Mouse (Mus musculus) left cerebral cortex, adult 11 months (tissue): ENCODE data around the gene Vps37b.

Source experiments
- DNase-seq: peaks from one replicate; pipeline ENCODE4 v3.0.0; 2022; ENCODE audit warnings: low spot score

The Vps37b gene

GRCm38 (mm10) chr5:124001274-124001673 is 30.8 kb downstream of the Vps37b start:
- no peak for DNase-seq

- DNase-seq: peak; percentile 83
These were observed 31.2 kb downstream of the Vps37b start for GRCm38 (mm10) chr5:124000824-124001223.

DNA sequence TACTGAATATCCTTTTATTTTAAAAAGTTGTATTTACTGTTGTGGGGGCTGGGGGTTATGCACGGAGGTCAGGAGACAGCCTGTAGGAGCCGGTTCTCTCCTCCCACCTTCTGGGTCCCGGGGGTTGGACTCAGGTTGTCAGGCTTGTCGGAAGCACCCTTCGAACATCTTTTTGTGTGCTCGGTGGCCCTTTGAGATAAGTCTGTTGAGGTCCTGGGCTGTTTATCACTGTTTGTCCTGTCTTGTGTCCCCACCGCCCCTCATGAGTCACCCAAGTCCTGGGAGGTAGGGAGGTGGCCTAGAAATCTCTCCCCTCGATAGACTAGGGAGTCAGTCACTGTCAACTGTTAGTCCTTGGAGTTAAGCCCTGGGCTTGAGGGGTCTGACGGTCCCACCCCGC is 33.7 kb downstream of the Vps37b start:
- no peak for DNase-seq

DNA sequence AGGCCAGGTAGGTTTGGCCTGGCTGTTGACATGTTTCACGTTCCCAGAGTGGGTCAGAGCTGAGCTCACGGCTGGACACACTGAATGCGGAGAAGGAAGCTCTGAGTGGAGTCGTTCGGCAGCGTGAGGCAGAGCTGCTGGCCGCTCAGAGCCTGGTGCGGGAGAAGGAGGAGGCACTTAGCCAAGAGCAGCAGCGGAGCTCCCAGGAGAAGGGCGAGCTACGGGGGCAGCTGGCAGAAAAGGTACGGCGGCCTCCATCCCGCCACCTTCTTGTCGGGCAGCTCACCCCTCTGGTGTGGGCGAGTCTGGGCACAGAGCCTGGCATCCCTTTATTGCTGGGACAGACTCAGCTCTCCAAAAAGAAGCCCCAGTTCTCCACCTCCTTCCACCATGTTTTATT is 34.3 kb downstream of the Vps37b start:
- no peak for DNase-seq

GRCm38 (mm10) chr5:123997211-123997751 is 34.8 kb downstream of the Vps37b start:
- no peak for DNase-seq

DNA sequence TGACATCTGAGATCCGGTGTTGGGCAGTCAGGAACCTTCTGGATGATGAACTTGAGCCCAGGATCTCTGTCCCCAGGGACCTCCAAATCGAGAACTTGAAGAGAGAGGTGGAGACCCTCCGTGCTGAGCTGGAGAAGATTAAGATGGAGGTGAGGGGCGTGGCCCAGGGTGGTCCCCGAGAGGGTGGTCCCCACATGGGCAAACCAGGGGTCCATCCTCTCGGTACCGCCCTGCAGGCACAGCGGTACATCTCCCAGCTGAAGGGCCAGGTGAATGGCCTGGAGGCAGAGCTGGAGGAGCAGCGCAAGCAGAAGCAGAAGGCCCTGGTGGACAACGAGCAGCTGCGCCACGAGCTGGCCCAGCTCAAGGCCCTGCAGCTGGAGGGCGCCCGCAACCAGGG is 35.4 kb downstream of the Vps37b start:
- no peak for DNase-seq

DNA sequence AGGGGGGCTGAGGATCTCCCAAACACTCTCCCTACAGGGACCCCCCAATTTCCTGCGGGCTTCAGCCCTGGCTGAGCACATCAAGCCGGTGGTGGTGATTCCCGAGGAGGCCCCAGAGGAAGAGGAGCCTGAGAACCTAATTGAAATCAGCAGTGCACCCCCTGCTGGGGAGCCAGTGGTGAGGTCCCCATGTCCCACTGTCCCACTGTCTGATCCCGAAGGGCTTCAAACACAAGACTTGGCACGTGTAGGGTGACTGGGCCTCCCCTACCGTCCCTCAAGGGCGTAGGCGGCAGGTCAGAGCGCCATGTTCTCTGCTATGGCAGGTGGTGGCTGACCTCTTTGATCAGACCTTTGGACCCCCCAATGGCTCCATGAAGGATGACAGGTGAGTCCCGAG is 35.9 kb downstream of the Vps37b start:
- DNase-seq: no peak

DNA sequence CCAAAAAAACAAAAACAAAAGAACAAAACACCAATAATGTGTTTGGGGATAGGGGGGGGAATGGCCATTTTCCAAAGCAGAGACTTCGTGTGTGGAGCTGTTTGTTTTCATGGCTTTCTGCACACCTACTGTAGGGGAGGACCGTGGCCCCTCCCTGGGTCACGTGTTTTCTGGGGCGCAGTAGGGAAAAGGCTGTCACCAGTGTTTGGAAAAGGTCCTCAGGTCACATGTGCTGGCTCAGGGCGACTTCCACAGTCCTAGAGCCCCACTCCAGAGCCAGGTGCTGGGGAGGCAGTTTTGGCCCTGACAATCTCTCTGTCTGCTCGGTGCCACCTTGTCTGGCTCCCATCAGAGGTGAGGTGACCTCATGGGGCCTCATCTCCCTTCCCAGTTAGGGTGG is 36.7 kb downstream of the Vps37b start:
- DNase-seq: no peak

DNA sequence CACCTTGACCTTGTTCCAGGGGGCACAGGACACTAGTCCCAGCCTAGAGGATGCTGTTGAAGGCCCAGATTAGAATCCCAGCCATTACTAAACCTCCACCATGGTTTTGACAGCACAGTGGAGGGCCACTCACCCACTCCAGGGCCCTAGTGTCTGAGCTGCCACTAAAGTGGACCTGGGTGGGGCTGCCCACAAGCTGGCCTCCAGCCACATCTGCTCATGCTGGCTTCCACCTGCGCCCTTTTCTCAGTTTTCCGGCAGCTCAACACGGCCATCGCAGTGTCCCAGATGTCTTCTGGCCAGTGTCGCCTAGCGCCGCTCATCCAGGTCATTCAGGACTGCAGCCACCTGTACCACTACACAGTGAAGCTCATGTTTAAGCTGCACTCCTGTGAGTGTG is 37.6 kb downstream of the Vps37b start:
- no peak for DNase-seq

DNA sequence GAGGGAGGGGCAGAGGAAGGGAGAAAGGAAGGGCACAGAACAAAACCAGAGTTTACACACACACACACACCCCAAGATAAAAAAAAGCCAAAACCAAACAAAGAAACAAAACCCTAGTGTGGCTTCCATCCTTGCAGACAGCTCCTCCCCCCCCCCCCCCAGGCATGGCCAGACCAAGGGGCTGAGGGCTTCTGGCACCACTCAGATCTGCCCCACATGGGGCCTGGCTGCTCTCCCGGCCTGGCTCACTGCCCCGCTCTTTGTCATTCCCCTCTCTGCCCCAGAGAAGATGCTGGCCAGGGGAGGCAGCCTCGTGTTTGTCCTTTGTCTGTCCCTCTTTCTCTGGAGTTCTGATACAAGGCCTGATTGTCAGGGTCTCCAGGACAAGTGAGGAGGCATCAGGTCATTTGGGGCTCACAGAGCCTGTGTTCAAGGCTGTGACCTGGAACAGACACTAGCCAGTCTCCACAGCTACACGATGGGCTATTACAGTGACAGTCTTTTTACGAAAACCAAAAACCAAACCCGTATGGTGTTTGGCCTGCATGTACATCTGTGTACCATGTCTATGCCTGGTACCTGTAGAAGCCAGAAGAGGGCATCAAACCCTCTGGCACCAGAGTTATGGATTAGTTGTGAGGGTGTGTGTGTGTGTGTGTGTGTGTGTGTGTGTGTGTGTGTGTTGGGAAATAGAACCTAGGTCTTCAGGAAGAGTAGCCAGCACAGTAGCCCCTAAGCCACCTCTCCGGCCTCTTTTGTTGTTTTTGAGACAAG is 38.6 kb downstream of the Vps37b start:
- DNase-seq: peak; percentile 84

DNA sequence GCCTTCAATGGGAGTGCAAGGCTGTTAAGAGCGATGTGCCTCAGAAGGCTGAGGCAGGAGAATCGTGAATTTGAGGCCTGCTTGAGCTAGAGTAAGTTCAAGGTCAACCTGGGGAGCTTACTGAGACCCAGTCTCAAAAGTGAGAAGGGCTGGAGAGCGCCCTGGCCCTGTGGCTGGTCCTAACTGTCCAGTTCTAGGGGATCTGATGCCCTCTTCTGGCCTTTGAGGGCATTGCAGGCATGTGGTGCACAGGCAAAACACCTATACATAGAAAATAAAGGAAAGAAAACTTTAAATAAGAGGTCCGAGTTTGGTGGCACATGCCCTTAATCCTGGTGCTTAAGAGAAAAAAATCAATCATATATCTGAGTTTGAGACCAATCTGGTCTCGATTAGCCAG is 39.3 kb downstream of the Vps37b start:
- peak; percentile 79 for DNase-seq

DNA sequence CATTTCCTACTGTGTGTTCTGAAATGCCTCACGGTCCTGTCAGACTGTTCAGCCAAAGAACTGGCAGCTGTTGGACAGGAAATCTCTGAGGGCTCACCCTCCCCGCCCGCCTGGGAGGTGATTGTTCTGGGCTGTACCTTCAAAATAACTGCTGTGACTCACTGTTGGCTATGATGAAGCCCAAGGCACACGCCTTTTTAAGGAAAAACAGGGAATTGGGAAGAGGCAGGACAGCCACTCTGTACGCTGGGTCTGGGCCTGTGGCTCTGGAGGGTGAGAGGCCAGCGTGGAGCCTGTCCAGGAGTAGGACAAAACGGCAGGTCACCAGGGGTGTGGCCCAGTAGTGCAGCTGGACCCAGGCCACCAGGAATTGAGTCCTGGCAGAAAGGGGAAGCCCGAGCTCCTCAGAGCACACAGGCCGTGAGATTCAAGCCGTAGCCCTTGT is 39.9 kb downstream of the Vps37b start:
- DNase-seq: no peak

- DNase-seq: no peak
These were observed 40.7 kb downstream of the Vps37b start for GRCm38 (mm10) chr5:123991321-123991720.

DNA sequence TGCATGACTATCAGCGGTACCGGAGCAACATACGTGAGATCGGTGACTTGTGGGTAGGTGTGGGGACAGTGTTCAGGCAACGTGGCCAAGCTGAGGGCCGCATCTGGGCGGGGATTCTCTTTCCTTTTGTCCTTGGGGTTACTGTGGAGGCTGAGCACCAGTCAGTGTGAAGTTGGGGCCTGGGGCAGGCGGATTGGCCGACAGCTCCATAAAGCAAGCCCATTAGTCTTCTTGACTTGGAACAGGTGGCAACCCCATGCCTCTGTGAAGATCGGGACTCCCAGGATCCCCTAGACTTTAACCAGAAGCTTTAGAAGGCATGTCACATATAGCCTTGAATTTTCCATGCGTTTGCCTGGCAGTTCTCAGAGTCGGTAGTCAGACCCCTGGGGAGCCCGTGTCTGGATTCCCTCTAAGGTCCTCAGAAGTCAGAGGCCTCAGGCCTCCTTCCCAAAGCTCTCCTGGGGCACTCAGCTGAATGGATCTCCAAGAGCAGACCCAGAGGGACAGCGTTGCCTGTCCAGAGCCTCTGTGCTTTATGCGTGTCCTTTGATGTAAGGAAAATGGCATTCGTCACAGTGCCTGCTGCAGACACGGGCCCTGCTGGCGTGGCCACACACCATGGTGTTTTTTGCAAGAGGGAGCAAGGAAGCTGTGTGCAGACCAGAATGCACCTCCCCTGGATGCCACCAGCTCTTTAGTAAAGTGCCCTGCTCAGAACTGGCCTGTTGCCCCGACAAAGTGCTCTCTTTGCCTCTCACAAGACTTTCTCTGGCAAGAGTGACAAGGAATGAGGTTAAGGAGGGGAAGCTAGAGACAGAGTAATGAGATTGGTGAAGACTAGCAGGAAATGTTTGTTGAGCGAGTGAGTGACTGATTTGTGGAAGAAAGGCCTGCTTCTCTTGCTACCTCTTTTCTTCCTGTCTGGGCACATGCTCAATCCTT is 41.9 kb downstream of the Vps37b start:
- no peak for DNase-seq

GRCm38 (mm10) chr5:123987511-123987910 is 44.6 kb downstream of the Vps37b start:
- DNase-seq: no peak

- no peak for DNase-seq
These were observed 45.1 kb downstream of the Vps37b start for GRCm38 (mm10) chr5:123986925-123987324.

DNA sequence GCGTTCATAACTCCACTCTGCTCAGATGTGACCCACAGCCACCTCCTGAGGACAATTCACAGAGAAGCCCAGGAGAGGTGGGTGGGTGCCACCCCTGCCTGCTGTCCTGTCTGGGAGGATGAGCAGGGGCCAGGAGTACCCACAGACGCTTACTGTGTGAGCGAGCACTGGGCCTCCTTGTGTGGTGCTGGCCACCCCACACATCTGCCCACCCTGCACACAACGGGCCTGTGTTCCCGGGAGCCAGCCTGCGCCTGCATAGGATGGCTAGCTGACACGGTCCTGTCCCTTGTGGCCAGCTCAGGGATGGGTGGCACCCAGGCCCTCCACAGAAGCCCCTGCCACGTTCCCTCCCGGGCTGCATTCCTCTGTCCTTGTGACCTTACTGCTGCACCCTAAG is 46.6 kb downstream of the Vps37b start:
- DNase-seq: no peak

DNA sequence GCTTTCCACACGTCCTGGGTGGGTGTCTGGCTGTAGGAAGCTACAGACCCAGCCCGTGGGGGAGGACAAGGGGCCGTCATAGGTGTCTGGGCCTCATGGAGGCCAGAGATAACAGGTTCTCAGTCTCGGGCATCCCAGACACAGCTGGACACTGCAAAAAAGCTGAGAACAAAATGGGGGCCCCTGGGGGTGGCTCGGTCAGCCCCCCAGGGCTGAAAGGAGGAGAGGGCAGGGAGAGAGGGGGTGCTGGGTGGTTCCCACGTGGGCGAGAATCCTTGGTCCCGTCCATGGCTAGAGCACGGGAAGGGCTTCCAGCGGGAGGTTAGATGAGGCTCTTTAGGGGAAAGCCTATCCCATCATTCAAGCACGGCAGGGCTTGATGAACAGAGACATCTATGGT is 49.2 kb downstream of the Vps37b start:
- no peak for DNase-seq

- no peak for DNase-seq
These were observed 50.9 kb downstream of the Vps37b start for GRCm38 (mm10) chr5:123981250-123981554.

GRCm38 (mm10) chr5:123980521-123981249 is 51.4 kb downstream of the Vps37b start:
- DNase-seq: no peak

- DNase-seq: no peak
These were observed 52.1 kb downstream of the Vps37b start for GRCm38 (mm10) chr5:123979980-123980369.

DNA sequence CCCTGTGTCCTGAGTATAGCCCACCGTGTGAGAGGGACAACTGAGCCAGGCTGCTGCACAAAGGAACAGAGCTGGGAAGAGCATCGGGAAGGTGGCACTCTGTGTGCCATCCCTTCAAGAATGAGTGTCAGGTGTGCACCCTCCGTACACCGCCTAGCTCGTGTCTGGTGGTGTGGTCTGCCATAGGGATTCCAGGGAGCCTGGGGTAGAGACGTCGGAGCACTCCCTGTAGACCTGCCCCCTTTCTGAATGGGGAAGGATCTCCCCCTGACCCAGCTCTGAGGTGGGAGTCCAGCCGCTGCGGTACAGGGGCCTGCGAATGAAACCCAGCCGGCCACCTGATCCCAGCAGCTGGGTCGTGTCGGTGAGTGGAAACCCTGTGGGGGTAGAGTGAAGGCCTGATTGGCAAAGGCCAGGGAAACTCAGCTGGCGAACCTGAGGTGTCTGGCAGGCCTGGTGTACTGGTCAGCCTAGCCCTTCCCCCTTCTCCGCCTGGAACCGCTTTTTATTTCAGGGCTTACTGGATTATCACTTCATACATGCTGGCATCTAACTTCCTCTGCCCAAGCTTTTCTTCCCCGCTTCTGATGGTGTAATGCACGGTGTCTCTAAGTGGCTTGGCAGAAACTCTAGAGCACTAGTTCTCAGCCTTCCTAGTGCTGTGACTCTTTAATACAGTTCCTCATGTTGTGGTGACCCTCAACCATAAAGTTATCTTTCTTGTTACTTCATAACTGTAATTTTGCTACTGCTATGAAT is 52.7 kb downstream of the Vps37b start:
- no peak for DNase-seq
